Mouse (Mus musculus): Measurements from ENCODE around the gene Itgb2l. TPM values are rescaled to one million over a fixed set of nuclear protein-coding genes. Genes with fewer than 3 reads are reported as not detected.
"Not testable (repeated sequence)": the region's sequence is repeated elsewhere in the genome, so short reads cannot be mapped to it uniquely, and the experiment has no call there.

Gene Itgb2l
- 0.04 and 0.15 TPM in 2 replicates for polyA plus RNA-seq (2012; rRNA removed)

DNA sequence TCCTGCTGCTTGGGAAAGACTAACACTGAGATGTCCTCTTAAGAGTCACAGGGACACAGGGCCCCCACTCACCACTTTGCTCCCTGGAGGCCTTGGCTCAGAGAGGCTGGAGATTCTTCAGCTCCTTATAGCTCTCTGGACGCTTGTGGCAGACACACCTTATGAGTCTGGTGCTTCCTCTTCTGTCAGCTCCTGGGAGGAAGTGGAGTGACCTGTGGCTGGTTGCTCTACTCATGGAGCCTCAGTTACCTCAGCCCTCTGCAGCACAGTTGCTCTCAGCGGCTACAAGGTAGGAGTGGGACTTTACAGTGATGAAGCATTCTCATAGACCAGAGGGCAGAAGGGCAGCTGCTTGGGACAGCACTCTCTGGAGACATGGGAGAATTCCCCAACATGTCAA, at the start of gene Itgb2l:
Gene Itgb2l, minus strand, starts transcription at position 152 of the 400 bp plus-strand sequence.
- DNase-seq (ENCODE audit: low read depth) = no peak

DNA sequence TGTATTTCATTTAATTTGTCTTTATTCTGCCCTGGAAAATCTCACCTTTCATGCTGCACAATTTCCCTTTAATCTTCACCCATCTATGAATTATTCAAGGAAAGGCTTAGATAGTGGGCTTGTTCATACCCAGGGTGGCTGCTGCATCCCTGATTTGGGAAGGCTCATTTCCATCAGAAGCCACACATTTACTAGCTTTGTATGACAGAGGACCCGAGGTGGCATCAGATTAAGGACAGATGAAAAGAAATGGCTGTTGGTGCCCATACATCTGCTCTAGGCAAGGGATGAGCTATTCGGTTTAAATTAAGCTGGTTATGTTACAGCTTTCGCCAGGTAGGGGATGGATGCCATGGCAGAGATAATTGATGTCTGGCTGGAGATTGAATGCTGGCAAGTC, 48.1 kb upstream of the Itgb2l start:
- DNase-seq (ENCODE audit: low read depth) = no peak

DNA sequence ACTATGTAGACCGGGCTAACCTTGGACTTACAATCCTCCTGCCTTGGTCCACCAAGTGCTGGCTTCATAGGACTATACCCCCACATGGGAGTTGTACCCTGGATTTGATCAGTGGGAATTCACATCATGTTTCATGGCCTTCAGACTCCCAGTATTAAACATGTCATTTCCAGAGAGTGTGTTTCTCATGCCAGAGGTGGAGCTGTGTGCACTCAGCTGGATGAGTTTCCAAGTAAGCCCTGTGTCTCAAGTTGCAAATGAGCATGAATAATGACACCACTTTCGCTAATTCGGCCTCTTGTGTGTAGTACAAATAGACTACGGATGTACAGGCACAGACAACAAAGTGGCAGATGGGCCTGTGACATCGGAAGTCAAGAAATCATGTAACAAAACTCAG, 44.6 kb upstream of the Itgb2l start:
- DNase-seq (ENCODE audit: low read depth) = no peak

DNA sequence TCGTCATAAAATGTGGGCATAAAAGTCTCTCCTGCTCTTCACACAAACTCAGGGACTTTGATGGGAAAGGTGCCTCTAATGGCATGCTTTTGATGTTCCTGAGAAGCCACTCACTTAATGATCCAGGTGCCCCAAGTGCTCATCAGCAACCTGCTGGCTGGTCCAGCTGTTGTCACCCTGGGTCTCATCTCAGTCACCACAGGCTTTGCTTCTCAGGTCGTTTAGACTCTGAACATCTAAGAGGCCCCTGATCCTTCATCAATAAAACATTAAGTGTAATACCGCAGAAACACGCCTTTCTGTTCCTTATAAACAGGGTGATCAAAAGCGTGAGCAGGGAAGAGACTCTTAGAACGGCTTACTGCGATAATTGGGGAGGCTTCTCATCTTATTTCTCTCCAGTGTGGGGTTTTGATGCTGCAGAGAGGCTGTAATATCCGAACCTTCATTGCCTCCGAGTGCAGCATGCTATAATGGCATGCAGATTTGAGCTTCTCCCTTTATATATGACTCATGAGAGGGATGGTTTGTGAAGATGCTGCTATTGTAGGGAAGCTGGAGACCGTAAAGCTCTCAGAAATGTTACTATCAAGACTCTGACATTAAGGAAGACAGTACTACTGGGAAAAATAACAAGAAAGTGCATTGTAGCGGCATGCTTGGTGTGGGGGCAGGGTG, 43.7 kb upstream of the Itgb2l start:
- no peak for DNase-seq (ENCODE audit: low read depth)

DNA sequence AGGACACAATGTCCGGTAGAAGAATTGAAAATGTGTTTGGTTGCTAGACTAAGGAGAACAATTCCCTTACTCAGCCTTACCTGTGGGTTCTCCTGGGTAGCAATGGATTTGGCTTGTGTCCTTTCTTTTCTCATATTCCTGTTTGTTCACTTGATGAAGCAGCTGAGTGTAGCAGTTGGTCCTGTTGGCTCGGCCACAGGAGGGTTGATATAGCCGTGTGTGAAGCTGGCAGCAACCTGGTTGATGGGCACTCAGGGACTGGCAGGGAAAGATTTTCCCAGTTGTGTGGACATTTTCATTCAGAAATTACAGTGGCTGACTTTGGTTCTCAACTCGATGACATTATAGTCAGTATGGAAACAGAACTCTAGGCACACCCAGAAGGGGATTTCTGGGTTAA, 38.4 kb upstream of the Itgb2l start:
- DNase-seq (ENCODE audit: low read depth) = no peak

DNA sequence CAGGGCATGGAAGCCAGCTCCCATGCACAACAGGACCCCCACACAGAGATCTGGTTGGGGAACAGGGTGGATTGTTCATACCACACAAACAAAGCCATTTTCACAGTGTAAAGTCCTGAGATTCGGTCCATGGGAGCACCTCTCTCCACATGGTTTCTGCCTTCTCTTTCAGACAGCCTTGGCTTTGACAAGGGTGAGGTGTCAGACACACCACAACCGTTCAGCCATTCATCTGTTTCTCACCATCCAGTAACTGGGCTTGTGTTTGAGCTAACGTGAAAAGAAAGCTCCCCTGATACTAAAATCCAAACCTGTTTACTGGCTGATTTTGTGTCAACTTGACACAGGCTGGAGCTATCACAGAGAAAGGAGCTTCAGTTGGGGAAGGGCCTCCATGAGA, 30.8 kb upstream of the Itgb2l start:
- DNase-seq (ENCODE audit: low read depth) = no peak

DNA sequence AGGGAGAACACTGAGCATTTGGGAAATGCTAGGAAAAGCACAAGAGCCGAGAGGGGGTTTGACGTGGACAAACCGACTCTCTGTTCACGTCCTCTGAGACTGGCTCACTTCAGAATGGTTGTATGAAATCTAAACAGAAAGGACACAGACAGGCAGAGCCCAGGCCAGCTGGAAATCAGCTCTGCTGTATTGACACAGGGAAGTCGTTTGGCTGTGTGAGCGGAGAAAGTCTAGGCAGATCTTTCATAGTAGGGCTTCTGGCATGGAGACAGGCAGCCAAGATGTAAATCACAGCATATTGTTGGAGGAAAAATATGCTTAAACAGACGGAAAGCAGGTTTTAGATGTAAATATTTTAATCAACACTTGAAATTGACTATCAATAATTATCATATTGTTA, 29.4 kb upstream of the Itgb2l start:
- no peak for DNase-seq (ENCODE audit: low read depth)

DNA sequence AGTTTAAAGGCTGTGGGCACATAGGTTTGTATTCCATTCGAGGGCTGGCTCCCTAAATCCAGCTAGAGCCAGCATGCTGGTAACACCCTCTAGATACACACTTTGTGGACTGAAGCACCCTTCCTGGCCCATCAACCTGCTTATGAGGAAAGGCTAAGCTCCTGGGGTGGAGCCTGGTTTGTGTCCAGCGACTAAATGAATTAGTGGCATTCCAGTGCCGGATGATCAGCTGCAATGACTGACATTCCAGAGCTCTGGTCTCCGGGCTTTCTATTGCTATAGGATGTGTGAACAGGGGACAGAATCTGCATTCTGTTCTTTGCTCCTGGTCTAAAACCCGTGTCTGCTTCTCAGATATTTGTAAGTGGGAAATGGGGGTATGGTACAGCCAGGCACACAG, 28.9 kb upstream of the Itgb2l start:
- DNase-seq (ENCODE audit: low read depth) = no peak

DNA sequence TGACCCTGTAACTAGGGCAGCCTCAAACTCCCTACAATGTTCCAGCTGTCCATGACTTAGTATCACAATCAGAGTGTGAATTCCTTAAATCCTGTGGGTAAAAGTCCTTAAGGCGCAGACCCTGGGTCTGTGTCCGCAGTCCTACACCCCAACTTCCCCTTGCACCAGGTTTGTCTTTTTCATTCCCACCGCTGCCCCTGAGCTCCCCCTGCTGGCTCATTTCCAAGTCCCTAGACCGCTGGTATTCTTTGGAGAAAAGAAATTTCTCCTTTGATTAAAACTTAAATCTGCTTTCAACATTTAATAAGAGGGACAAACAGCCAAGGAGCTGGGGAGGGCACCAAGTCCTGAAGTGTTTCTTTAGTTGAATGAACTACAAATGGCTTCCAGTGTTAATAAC, 26.2 kb upstream of the Itgb2l start:
- DNase-seq (ENCODE audit: low read depth) = no peak

DNA sequence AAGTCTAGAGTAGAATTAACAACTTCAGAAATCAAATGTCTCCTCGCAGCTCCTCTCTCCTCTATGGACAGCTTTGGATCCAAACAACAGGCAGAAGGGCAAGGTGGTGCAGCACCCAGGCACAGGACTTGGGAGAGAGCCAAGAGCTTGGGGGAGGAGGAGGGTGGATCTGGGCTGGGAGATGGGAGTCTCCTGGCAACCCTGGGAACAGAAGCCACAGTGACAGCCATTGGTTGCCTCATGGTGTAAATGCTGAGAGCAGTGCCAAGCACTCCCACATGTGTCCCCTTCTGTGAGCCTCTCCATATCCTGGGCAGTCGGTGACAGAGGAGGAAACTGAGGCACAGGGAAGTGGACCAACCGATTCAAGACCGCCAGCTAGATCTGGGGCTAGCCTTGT, 25.3 kb upstream of the Itgb2l start:
- no peak for DNase-seq (ENCODE audit: low read depth)

DNA sequence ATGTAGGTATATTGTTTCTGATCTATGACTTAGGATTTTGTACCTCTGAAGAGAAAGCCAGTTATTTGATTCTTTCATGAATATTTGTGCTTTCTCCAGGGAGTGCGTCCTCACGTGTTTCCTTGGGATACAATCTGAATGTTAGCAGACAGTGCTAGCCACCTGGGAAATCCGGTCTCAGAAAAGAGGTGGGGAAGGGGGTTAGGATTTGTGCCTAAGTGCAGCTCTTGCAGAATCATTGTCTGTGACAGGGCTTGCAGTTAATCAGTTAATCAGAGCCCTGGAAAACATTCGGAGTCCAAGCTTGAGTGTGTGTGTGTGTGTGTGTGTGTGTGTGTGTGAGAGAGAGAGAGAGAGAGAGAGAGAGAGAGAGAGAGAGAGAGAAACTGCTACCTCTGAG, 24.6 kb upstream of the Itgb2l start:
- no peak for DNase-seq (ENCODE audit: low read depth)

DNA sequence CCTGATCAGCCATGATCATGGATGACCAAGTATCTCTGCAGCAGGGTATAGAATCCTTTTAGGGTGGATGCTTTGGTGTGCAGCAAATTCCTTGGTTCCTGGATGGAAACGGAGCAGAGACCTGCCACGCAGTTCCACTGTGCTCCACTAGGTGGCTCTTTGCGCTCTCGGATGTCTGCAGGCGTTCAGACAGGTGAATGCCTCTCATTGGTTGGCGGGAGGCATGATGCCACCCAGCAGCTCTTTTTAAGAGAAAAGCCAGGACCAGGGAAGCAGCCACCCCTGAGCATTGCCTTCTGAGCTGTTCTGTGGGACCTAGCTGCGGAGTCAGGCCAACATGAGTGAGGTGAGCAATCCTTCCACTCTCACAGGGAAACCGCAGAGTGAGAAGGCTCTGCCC, 24.0 kb upstream of the Itgb2l start, which contains the start of gene Pcp4:
Gene Pcp4, plus strand, starts transcription at position 162 of the 400 bp plus-strand sequence.
- no peak for DNase-seq (ENCODE audit: low read depth)

DNA sequence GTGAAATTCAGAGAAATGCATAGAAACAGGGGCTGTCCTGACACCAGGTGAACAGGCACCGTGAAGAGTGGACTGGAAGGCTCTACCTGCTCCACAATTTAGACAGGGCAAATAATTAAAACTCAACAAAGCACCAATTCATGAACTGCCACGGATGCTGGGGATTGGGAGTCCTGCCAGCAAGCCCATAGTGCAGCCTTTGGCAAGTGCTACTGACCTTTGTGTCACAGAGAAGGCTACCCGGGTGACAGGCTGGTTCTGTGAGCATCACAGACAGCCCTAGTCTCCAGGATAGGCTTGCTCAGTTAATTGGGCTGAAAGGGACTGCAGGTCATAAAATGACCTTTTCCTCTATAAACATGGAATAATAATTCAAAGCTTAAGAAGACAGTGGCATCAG, 17.4 kb upstream of the Itgb2l start:
- DNase-seq (ENCODE audit: low read depth) = no peak

DNA sequence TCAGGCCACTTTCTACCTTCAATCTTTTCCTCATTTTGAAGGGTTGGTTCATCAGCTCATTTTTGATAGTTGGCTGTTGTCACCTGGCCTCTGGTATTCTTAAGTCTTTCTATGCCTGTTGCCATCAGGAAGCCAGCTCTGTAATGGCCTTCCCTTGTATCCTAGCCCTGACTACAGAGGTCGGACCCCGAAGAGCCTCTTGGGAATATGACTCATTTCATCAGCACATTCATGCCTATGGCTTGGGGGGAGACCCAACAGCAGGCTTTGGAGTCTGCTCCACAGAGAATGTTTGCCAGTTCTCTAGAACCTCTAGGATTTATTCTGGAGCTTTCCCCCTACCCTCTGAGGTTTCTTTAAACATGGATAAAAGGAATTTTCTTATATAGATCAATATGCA, 15.9 kb upstream of the Itgb2l start:
- no peak for DNase-seq (ENCODE audit: low read depth)

DNA sequence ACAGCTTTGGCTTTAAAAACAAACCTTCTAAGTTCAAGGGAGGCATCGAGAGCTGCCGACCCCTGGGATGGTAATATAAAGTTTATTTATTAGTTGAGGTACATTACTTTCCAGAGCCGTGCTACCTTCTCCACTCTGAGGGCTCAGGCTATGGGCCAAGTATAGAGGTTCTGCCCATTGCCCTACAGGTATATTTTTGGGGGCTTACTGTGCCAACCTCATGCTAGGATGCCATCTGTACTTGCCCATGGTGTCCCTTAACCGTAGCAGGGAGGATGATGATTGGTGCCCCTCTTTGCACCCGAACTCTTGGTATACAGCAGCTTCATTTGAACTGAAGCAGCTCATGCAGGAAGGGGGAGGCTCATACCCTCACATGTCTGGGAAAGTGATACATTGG, 14.2 kb upstream of the Itgb2l start:
- DNase-seq (ENCODE audit: low read depth) = no peak

DNA sequence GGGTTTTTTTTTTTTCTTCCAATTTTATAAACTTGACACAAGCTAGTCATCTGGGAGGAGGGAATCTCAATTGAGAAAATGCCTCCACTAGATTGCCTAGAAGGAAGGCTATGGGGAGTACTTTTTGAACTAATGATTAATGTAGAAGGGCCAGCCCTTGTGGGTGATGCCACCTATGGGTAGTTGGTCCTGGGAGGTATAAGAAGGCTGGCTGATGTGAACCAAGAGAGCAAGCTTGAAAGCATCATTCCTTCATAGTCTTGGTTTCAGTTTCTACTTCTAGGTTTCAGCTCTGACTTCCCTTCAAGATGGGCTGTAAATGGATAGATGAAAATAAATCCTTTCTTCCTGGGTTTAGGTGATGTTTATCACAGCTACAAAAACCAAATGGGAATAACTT, 10.7 kb upstream of the Itgb2l start:
- no peak for DNase-seq (ENCODE audit: low read depth)

DNA sequence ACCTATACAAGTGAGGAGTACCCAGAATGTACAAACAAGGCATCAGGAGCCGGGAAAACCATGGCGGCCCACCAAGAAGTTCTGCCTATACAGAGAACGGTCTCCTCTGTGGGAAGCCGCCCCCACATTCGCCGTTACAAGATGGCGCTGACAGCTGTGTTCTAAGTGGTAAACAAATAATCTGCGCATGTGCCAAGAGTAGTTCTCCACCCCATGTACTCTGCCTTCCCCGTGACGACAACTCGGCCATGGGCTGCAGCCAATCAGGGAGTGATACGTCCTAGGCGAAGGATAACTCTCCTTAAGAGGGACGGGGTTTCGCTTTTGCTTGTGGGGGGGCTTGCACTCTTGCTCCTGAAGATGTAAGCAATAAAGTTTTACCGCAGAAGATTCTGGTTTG, 7.5 kb upstream of the Itgb2l start:
- not testable (repeated sequence) for DNase-seq (ENCODE audit: low read depth)

DNA sequence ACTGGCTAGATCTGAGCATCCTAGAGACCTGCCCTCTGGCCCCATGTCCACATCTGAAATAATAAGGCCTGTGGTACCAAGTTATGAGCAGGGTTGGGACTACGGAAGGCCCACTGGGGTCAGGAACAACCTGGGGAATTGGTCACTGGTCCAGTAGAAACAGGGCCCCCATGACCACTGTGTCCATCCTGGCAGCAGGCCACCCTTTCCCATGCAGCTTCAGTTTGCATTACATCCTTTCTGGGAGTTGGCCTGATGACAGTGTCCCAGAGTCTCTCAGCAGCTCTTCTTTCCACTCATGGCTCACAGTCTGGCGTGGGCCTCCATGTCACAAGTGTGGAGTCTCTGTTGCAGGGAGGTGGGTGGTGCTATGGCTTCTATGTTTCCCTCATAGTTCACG, 1.6 kb downstream of the Itgb2l start:
- DNase-seq (ENCODE audit: low read depth) = no peak

DNA sequence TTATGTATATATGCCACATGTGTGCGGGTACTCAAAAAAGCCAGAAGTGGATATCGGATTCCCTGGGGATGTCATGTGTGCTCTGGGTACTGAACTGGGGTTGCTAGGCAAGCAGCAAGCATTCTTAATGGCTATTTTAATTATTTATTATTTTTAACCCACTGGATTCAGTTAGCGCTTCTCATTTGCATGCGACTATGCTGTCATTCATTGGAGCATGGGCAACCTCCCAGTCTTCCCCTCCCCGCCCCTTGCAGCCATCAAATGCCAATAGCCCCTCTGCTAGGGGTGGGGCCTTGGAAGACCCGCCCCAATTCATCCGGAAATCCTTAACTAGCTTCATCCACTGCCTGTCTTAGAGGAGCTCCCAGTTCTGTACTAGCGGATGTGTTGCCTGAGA, 2.5 kb downstream of the Itgb2l start:
- no peak for DNase-seq (ENCODE audit: low read depth)

DNA sequence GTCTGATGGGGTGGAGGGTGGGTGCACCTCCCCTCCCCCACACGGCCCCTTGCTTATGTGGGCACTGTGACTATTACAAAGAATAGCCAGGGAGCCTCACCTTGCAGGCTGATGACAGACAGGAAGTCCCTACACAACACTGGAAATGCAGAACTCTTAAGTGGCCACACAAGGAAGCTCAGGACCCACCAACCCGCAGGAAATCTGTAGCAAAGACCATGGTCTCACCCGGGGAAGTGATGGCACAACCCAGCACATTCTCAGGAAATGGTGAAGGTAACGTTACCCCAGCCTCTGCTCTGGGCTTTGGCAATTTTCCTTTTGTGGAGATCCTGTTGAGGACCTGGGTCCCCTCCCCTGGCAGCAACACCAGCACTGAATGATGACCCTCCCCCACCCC, 3.7 kb downstream of the Itgb2l start:
- no peak for DNase-seq (ENCODE audit: low read depth)

DNA sequence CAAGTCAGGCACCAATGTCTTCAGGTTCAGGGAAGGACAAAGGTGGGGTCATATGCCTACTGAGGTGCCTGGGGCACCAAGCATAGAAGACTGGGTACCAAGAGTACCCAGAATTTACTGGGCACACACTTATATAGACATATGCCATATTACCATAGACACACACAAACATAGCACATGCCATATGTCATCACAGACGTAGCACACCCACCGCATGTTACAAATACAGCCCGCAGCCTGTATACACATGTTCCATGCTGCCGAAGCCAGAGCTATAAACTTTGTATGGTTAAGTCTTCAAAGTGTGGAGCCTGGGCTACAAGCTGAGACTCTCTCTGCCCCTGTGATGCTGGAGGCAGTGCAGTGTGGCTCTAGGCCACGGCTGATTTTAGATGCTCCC, 4.5 kb downstream of the Itgb2l start:
- DNase-seq (ENCODE audit: low read depth) = no peak

DNA sequence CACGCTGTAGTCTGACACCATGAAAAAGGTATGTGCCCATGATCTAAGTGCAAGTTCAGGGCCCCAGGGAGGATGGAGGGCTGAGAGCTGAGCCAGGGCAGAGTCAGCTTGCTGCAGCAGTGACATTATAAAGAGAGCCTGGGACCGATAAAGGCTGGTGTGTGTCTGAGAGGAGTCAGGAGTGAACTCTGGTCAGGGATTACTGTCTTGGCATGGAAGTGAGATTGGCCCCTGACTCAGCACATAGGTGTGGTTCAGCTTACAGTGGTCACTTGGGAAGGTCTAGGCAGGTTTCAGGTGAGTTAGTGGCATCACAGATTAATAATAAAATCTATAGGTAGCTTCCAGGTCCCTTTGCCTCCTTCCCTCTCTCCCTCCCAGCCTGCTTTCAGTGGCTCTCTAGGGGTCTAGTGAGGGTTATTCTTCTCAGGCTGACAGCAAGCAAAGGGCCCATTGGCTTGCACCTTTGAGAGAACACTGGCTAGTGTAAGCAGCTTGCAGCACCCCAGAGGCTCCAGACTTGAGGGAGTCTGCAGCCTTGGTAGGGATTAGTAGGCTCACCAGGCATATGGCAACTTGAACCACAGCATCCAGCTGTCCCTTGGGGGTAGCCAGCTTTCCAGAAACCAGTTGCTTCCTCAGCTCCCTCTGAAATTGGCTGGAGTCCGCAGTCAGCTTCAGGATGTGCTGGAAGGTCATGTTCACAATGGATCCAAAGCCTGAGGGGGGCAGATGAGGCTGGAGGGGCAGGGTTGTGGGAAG, 9.2 kb downstream of the Itgb2l start:
- no peak for DNase-seq (ENCODE audit: low read depth)

DNA sequence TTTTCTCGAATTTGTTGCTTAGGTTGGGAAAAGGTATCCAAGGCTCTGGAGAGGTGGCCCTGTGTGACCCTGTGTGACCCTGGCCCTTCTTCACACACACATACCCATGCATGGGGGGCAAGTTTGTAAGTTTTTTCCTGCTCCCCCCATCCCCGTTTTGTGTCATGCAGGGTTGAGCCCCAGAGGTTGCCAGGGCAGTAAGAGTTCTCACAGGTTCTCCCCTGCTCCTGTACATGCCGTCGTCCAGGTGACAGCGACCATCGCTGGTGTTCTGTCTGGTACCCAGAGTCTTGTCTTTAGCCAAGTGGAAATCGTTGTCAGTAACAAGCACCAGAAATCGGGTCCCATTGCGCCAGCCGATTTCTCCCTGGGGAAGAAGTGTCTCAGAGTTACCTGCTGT, 10.2 kb downstream of the Itgb2l start:
- DNase-seq (ENCODE audit: low read depth) = no peak

DNA sequence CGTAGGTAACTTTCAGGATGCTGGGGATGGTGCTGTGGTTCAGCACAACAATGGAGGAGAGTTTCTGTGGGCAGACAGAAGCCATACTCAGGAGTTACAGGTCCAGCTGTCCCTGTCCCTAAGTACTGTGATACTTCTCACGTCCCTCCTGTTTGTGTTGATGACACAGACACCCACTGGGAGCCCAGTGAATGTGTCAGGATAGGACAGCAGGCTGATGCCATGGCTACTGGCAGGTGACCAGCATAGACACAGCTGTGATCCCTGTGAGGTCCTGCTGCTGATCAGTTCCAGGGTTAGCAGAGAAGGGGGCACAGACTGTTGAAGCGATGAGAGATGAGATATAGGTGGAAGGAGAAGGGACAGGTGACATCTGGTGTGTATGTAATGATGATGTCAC, 14.4 kb downstream of the Itgb2l start:
- DNase-seq (ENCODE audit: low read depth) = no peak

Measured in gonadal fat pad, adult 2 months (tissue).